Mouse (Mus musculus) cerebellum, adult 2 months (tissue): ENCODE data around the gene Inmt. TPM values are rescaled to one million over a fixed set of nuclear protein-coding genes. Genes with fewer than 3 reads are reported as not detected.

Experiments
- DNase-seq, 2 experiments: peaks; one replicate each; pipeline ENCODE4 v3.0.0; 2021
- H3K27ac ChIP-seq: fragments of 200-500 bp; 2 replicates; pipeline ENCODE4 v1.5.1; 2012; ENCODE audit warnings: low read length, control low read depth, inconsistent platforms; ENCODE audit not compliant: insufficient read depth
- H3K27me3 ChIP-seq: fragments of 200-500 bp; 2 replicates; pipeline ENCODE4 v1.6.1; 2012; ENCODE audit warnings: inconsistent platforms, mild to moderate bottlenecking, low read length, moderate library complexity; ENCODE audit not compliant: control insufficient read depth, insufficient read depth
- H3K4me1 ChIP-seq: fragments of 200-500 bp; 2 replicates; pipeline ENCODE4 v1.6.1; 2011; ENCODE audit warnings: low read length; ENCODE audit not compliant: control insufficient read depth, insufficient read depth
- H3K4me3 ChIP-seq: fragments of 200-500 bp; replicated peaks from 2 replicates; pipeline ENCODE3; 2011; ENCODE audit warnings: mild to moderate bottlenecking, low read depth, low read length, control low read depth; ENCODE audit not compliant: insufficient read depth
- CTCF ChIP-seq: fragments of 200-500 bp; IDR thresholded peaks from 2 replicates; pipeline ENCODE4 v1.5.1; 2011; ENCODE audit warnings: low read depth, mild to moderate bottlenecking, control low read depth, low read length, moderate library complexity, borderline replicate concordance; ENCODE audit not compliant: insufficient read depth
- POLR2A ChIP-seq: fragments of 200-500 bp; IDR thresholded peaks from 2 replicates; pipeline ENCODE4 v1.6.1; 2011; ENCODE audit warnings: low read length, control low read depth, borderline replicate concordance; ENCODE audit not compliant: insufficient read depth
- WGBS: fragments of 180-500 bp; shearing (Covaris S2); methylation state at CpG from one replicate; pipeline ENCODE4 v1.1.7; 2018; 5-methylcytosine and 5-hydroxymethylcytosine counted together
- polyA plus RNA-seq: library from polyadenylated mRNA; depleted of rRNA; stranded (reverse); fragments of >200 nt; gene quantifications from 2 replicates; pipeline ENCODE4 v1.2.3, GENCODE M21; 2012; rRNA removed

Gene Inmt
- polyA plus RNA-seq, 1 experiment, result 1.5 TPM

- TF ChIP-seq POLR2A, result no peak
- no peak for TF ChIP-seq CTCF
- Histone ChIP-seq H3K4me3 (no peak overlapping the region), H3K27me3 (no peaks in the 10 kb centered on the region), H3K4me1 (no peaks in the 10 kb centered on the region), H3K27ac (no peak overlapping the region)
- DNase-seq, result no peak
- WGBS, result 91% methylated on average over 1 of the region's 1 CpGs
Measured at GRCm38 (mm10) chr6:55133425-55133824, 41.4 kb downstream of the Inmt start.

GRCm38 (mm10) chr6:55132794-55133193 lies 42.0 kb downstream of the Inmt start, which contains the start of gene Crhr2:
Crhr2 (minus strand) TSS chr6:55133016.
- TF ChIP-seq POLR2A, result no peak
- no peak for TF ChIP-seq CTCF
- Histone ChIP-seq H3K27ac (no peak within 1 kb of the TSS), H3K4me3 (no peak within 1 kb of the TSS), H3K4me1 (no peaks in the 10 kb centered on the region), H3K27me3 (no peaks in the 10 kb centered on the region)
- WGBS, result 80% methylated on average over 10 of the region's 10 CpGs
- DNase-seq, result no peak

- H3K4me3 ChIP-seq, result no peak overlapping the region
- no peaks in the 10 kb centered on the region for H3K27me3 ChIP-seq
- no peak overlapping the region for H3K27ac ChIP-seq
- DNase-seq, result no peak
- no peaks in the 10 kb centered on the region for H3K4me1 ChIP-seq
- TF ChIP-seq POLR2A, result no peak
- TF ChIP-seq CTCF, result no peak
- 87% methylated on average over 4 of the region's 4 CpGs for WGBS
Measured at GRCm38 (mm10) chr6:55131301-55131700, 43.5 kb downstream of the Inmt start.

GRCm38 (mm10) chr6:55130631-55131030 lies 44.2 kb downstream of the Inmt start:
- no peak for TF ChIP-seq CTCF
- no peak for TF ChIP-seq POLR2A
- Histone ChIP-seq H3K4me3 (no peak overlapping the region), H3K27ac (no peak overlapping the region), H3K4me1 (no peaks in the 10 kb centered on the region), H3K27me3 (no peaks in the 10 kb centered on the region)
- no peak for DNase-seq
- WGBS, result 53% methylated on average over 6 of the region's 6 CpGs

GRCm38 (mm10) chr6:55128391-55128790 lies 46.5 kb downstream of the Inmt start:
- TF ChIP-seq CTCF, result no peak
- no peak overlapping the region for H3K27ac ChIP-seq
- H3K4me1 ChIP-seq, result no peaks in the 10 kb centered on the region
- DNase-seq, result no peak
- no peak overlapping the region for H3K4me3 ChIP-seq
- no peaks in the 10 kb centered on the region for H3K27me3 ChIP-seq

GRCm38 (mm10) chr6:55126576-55126975 lies 48.3 kb downstream of the Inmt start:
- DNase-seq, result no peak
- no peaks in the 10 kb centered on the region for H3K27me3 ChIP-seq
- no peak overlapping the region for H3K27ac ChIP-seq
- WGBS, result 63% methylated on average over 5 of the region's 5 CpGs
- no peak for TF ChIP-seq CTCF
- no peak for TF ChIP-seq POLR2A
- H3K4me3 ChIP-seq, result no peak overlapping the region
- H3K4me1 ChIP-seq, result no peaks in the 10 kb centered on the region

GRCm38 (mm10) chr6:55123056-55123455 lies 51.8 kb downstream of the Inmt start:
- Histone ChIP-seq H3K27me3 (no peaks in the 10 kb centered on the region), H3K27ac (no peak overlapping the region), H3K4me3 (no peak overlapping the region), H3K4me1 (no peaks in the 10 kb centered on the region)
- no peak for TF ChIP-seq CTCF
- 69% methylated on average over 4 of the region's 4 CpGs for WGBS
- DNase-seq, result no peak

Other genes with a start within 250 kb of the Inmt start
- gene Nod1, start 202.4 kb downstream of the Inmt start, polyA plus RNA-seq, result 6.6 and 8.0 TPM in 2 replicates
- gene Ggct, start 182.1 kb downstream of the Inmt start, polyA plus RNA-seq, result 17.2 and 21.0 TPM in 2 replicates
- 121 and 127 TPM in 2 replicates for gene Gars, start 137.0 kb downstream of the Inmt start, polyA plus RNA-seq
- 1.6 and 1.8 TPM in 2 replicates for gene Crhr2, start 42.0 kb downstream of the Inmt start, polyA plus RNA-seq
- 4.9 and 6.9 TPM in 2 replicates for gene Mindy4, start 28.3 kb upstream of the Inmt start, polyA plus RNA-seq
- gene Aqp1, start 161.4 kb upstream of the Inmt start, polyA plus RNA-seq, result 2.0 and 4.4 TPM in 2 replicates
- not detected in 2 replicates for gene Ghrhr, start 201.3 kb upstream of the Inmt start, polyA plus RNA-seq